Mouse (Mus musculus) intestine, embryonic 15.5 days (tissue): Measurements from ENCODE around the gene Gm10337. TPM values are rescaled to one million over a fixed set of nuclear protein-coding genes. Genes with fewer than 3 reads are reported as not detected.

Experiments used
- ATAC-seq: fragments of 200-750 bp; cut with Nextera tagmentation; 2 replicates; pipeline ENCODE4 v1.8.0; 2017; ENCODE audit warnings: moderate TSS enrichment, moderate library complexity
- H3K27ac ChIP-seq: fragments of 300-500 bp; sonication (generic); 2 replicates; pipeline ENCODE4 v1.5.1; 2015; ENCODE audit warnings: mild to moderate bottlenecking, inconsistent platforms
- H3K27me3 ChIP-seq: fragments of 300-500 bp; sonication (generic); replicated peaks from 2 replicates; pipeline ENCODE4 v1.6.1; 2015; ENCODE audit warnings: inconsistent platforms
- H3K36me3 ChIP-seq: fragments of 300-500 bp; sonication (generic); 2 replicates; pipeline ENCODE4 v1.6.1; 2015; ENCODE audit warnings: inconsistent platforms
- H3K4me1 ChIP-seq: fragments of 300-500 bp; sonication (generic); replicated peaks from 2 replicates; pipeline ENCODE4 v1.6.1; 2015; ENCODE audit warnings: inconsistent platforms
- H3K4me2 ChIP-seq: fragments of 300-500 bp; sonication (generic); replicated peaks from 2 replicates; pipeline ENCODE4 v1.6.1; 2015; ENCODE audit warnings: mild to moderate bottlenecking, inconsistent platforms
- H3K4me3 ChIP-seq: fragments of 300-500 bp; sonication (generic); replicated peaks from 2 replicates; pipeline ENCODE4 v1.5.1; 2015; ENCODE audit warnings: inconsistent platforms
- H3K9ac ChIP-seq: fragments of 300-500 bp; sonication (generic); 2 replicates; pipeline ENCODE4 v1.6.1; 2015; ENCODE audit warnings: inconsistent platforms
- H3K9me3 ChIP-seq: fragments of 300-500 bp; sonication (generic); 2 replicates; pipeline ENCODE4 v1.6.1; 2016; ENCODE audit warnings: inconsistent platforms
- WGBS: fragments of 180-500 bp; shearing (Covaris S2); methylation state at CpG from one replicate; pipeline ENCODE4 v1.1.7; 2015; 5-methylcytosine and 5-hydroxymethylcytosine counted together
- polyA plus RNA-seq: library from polyadenylated mRNA; unstranded; fragments of >200 nt; fragmentation: Nextera tagmentation; extraction: Ambion mirVana; gene quantifications from 2 replicates; pipeline ENCODE4 v1.2.1, GENCODE M21; 2015

The Gm10337 gene
- polyA plus RNA-seq, 1 experiment from 2014 or later, result not detected

DNA sequence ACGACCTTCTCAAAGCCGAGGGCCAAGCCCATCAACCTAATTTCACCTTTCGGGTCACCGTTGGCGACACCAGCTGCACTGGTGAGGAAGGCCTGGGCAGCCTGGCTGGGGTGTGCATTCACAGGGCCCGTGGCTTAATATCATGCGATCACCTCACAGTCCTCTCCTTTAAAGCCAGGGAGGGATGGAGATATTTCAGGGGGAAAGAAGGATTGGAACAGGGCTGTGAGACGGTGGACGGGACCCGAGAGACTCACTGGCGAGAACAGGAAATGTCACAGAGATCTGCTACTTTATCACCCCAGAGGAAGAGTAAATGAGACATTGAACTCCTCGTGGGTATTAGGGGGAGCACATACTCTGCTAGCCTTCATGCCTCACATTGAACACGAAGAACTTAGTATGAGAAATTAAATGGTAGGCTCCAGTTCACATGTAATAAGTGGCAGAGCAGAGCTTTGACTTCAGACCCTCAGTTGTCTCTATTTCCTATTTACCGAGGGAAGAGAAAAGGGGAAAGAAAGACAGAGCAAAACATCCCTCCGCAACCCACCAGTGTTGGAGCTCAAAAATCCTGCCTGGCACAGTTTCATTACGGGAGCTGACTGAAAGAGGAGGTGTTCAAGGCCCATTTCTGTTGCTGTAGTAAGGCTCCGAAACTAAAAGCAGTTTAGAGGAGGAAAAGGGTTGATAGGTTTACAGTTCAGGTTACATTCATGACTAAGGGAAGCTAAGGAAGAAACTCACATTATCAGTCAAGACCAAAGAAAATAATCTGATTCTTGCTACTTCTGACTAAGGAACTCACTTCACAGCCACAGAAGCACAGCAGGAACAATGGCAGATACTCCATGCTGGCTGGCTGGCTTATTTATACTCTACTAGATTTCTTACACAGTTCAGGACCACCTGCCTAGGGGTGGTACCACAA is 16.0 kb downstream of the Gm10337 start:
- Histone ChIP-seq H3K4me2 (peak overlapping the region; percentile 94), H3K4me3 (peak overlapping the region; percentile 68), H3K9me3 (no peaks in the 10 kb centered on the region), H3K9ac (peak overlapping the region; percentile 87), H3K27ac (peak overlapping the region; percentile 99; the same call in 1 of the 2 replicates), H3K27me3 (no peaks in the 10 kb centered on the region), H3K4me1 (peaks cover 24% of the 10 kb centered on the region), H3K36me3 (peaks cover 17% of the 10 kb centered on the region)
- WGBS, result 46% methylated on average over 17 of the region's 17 CpGs
- ATAC-seq, result no peak

DNA sequence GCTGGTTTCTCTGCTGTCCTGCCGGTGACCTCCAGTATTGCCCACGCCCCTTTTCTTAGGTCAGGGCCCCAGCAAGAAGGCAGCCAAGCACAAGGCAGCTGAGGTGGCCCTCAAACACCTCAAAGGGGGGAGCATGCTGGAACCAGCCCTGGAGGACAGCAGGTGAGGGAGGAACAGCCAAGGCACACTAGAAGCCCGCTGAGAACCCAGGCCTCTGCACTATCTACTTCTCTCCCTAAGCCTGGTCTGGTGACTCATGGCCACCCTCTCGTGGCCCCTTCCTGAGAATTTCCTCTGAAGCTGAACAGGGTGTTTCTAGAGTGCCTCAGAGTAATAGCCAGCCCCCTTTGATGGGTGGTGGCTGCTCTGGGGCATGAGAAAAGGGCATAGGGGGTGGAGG is 16.9 kb downstream of the Gm10337 start:
- 68% methylated on average over 4 of the region's 4 CpGs for WGBS
- ATAC-seq, result no peak
- no peak overlapping the region for H3K4me3 ChIP-seq
- peaks cover 22% of the 10 kb centered on the region for H3K4me1 ChIP-seq
- H3K9me3 ChIP-seq, result no peaks in the 10 kb centered on the region
- H3K9ac ChIP-seq, result no peak overlapping the region; the same call in none of the 2 replicates
- peaks cover 20% of the 10 kb centered on the region for H3K36me3 ChIP-seq
- H3K27ac ChIP-seq, result 0 out of 2 replicates have a peak overlapping the region, but pooled peaks have one; percentile 9
- H3K27me3 ChIP-seq, result no peaks in the 10 kb centered on the region
- H3K4me2 ChIP-seq, result 0 out of 2 replicates have a peak overlapping the region, but pooled peaks have one; percentile 94

DNA sequence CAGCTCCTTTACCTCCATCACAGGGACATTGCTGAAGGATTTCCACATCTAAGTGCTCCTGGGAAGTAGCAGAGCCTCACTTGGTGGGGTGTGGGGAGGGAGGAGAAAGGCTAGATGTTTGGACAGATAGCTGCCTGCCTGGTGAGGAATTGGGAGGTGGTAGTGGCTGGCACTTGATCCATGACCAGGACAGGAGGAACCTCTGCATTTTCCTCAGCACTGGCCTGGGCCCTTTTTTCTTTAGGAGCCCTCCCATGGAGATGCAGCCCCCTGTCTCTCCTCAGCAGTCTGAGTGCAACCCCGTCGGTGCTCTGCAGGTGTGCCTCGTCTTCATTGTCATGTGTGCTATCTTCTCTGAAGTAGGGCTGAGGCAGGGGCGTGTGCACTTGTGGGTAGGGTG is 18.0 kb downstream of the Gm10337 start:
- no peak for ATAC-seq
- H3K27ac ChIP-seq, result no peak overlapping the region
- no peak overlapping the region for H3K4me3 ChIP-seq
- 83% methylated on average over 4 of the region's 4 CpGs for WGBS
- H3K36me3 ChIP-seq, result peaks cover 20% of the 10 kb centered on the region
- no peak overlapping the region for H3K9ac ChIP-seq
- no peaks in the 10 kb centered on the region for H3K27me3 ChIP-seq
- H3K9me3 ChIP-seq, result no peaks in the 10 kb centered on the region
- peaks cover 11% of the 10 kb centered on the region for H3K4me1 ChIP-seq
- H3K4me2 ChIP-seq, result no peak overlapping the region

DNA sequence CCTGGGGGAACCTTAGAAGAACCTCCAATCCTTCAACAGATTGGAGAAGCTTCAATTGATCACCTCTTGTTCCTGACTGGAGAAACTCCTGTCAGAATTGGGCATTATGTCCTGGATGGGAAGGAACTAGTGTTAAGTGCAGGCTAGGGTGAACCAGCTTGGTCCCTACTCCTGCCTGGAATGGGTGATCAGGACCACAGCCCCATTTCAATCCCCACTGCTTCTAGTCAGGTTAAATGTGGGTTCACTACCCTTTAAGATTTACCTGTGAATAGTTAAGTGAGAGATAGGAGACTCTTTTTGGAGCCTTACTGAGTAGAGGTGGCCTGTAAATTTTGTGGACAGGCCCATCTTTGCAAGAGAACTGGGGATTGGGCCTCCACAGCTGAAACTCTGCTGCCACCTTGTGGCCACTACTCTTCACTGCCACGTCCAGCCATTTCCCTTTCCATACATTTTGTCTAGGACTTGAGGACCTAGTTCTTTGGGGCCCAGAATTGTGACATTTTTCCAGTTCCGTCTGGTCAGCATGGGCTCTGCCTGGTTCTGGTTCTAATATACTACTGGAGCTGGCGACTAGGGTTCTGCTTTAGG is 21.5 kb downstream of the Gm10337 start, which contains the start of gene Npff:
Gene Npff, minus strand, starts transcription at position 51 of the 594 bp plus-strand sequence.
- no peaks in the 10 kb centered on the region for H3K9me3 ChIP-seq
- WGBS, result 8% methylated on average over 3 of the region's 3 CpGs
- H3K4me2 ChIP-seq, result no peak within 1 kb of the TSS
- ATAC-seq, result no peak
- H3K36me3 ChIP-seq, result peaks cover 38% of the 10 kb centered on the region
- H3K4me1 ChIP-seq, result 0 out of 2 replicates have a peak, but pooled peaks cover 8% of the 10 kb centered on the region
- H3K4me3 ChIP-seq, result no peak within 1 kb of the TSS
- H3K27me3 ChIP-seq, result no peaks in the 10 kb centered on the region
- H3K27ac ChIP-seq, result no peak within 1 kb of the TSS
- no peak within 1 kb of the TSS for H3K9ac ChIP-seq

DNA sequence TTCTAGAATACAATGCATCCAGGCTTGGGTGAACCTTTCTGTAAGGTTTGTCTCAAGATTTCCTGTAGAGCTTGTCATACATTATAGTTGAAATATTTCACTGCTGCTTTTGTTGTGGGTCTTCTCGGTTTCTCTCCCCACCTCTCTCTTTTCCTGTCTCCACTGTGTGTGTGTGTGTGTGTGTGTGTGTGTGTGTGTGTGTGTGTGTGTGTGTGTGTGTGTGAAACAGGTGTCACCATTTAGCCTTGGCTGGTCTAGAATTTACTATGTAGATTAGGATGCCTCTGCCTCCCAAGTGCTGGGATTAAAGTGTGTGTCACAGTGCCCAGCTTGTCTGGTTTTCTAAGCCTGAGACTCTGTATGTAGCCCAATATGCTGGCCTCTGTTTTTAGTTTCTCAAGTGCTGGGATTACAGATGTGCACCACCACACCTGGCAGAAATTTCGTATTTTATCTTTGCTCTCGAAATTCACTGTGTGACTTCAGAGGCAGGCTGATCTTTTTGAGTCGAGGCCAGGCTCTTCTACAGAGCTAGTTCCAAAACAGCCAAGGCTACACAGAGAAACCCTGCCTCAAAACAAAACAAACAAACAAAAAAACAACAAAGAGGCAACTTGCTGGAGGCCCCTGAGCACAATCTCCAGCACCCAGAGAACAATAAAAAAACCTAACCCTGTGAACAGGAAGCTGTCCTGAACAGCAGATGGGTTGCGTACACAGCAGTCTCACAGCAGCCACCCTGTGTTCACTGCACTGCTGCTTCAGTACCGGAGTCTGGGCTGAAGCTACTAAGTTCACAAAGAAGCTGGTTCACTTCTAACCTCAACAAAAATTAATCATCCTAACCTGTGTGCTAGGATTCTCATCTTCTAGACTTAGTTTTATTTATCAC is 22.8 kb downstream of the Gm10337 start:
- Histone ChIP-seq H3K4me2 (no peak overlapping the region), H3K27ac (no peak overlapping the region), H3K9ac (no peak overlapping the region), H3K36me3 (peaks cover 35% of the 10 kb centered on the region), H3K9me3 (no peaks in the 10 kb centered on the region), H3K4me1 (no peaks in the 10 kb centered on the region), H3K27me3 (no peaks in the 10 kb centered on the region), H3K4me3 (no peak overlapping the region)
- ATAC-seq, result no peak
- 72% methylated on average over 6 of the region's 6 CpGs for WGBS

DNA sequence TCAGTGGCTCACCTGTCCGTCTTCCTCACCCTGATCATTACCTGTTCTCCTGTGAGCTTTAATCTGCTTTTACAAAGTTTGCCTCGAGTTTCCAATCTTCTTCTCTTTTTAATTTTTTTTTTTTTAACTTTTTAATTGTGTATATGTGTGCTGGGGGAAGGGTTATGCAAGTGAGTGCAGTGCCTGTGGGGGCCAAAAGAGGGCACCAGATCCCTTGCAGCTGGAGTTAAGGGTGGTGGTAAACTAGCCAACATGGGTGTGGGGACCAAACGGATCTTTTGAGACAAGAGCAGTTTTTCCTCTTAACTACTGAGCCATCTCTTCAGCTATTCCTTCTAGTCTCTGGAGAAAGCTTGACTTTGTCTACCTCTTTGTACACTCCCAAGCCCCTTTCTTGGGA is 24.4 kb downstream of the Gm10337 start:
- Histone ChIP-seq H3K4me1 (no peaks in the 10 kb centered on the region), H3K4me2 (no peak overlapping the region), H3K9me3 (no peaks in the 10 kb centered on the region), H3K9ac (no peak overlapping the region), H3K4me3 (no peak overlapping the region), H3K27me3 (no peaks in the 10 kb centered on the region), H3K27ac (no peak overlapping the region), H3K36me3 (peaks cover 36% of the 10 kb centered on the region)
- ATAC-seq, result no peak
- 87% methylated on average over 3 of the region's 3 CpGs for WGBS

DNA sequence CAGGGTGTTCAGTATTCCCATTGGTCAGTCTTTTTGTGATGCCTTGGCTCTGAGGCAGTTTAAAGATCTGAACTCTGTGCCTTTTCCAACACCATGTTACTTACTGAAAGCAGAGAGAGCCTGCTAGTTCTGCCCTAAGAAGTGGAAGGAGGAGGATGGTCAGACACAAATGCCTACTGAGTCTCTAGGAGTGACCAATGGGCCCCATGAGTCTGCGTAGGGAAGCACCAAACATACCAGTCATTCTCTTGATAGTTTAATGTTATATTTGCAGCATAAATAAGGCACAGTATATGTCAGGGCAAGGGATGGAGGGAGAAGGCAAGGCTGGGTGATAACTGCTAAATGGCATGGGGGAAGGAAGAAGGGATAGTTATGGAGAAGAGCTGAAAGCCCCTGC is 24.9 kb downstream of the Gm10337 start:
- H3K36me3 ChIP-seq, result peaks cover 41% of the 10 kb centered on the region
- H3K4me3 ChIP-seq, result no peak overlapping the region
- H3K27me3 ChIP-seq, result no peaks in the 10 kb centered on the region
- no peaks in the 10 kb centered on the region for H3K9me3 ChIP-seq
- H3K9ac ChIP-seq, result no peak overlapping the region
- WGBS, result 89% methylated on average over 1 of the region's 1 CpGs
- H3K4me2 ChIP-seq, result no peak overlapping the region
- H3K4me1 ChIP-seq, result no peaks in the 10 kb centered on the region
- no peak for ATAC-seq
- H3K27ac ChIP-seq, result no peak overlapping the region

DNA sequence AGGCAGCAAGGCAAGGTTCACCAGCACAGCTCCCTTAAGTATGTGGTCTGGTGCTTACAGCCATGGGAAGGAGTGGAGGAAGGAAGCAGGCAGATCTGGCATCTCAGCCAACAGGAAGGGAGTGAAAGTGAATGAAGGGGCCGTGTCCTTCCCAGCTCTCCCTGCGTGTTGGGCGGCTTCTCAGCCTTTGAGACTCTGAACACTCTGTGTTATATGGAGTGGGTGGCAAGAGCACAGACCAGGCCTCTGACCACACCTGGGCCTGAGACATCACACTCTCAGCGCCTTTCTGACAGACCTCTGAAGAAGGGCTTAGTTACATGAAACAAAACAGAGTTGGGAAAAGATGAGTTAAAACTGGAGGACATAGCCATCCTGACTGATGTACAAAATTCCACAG is 27.0 kb downstream of the Gm10337 start:
- peaks cover 35% of the 10 kb centered on the region for H3K36me3 ChIP-seq

DNA sequence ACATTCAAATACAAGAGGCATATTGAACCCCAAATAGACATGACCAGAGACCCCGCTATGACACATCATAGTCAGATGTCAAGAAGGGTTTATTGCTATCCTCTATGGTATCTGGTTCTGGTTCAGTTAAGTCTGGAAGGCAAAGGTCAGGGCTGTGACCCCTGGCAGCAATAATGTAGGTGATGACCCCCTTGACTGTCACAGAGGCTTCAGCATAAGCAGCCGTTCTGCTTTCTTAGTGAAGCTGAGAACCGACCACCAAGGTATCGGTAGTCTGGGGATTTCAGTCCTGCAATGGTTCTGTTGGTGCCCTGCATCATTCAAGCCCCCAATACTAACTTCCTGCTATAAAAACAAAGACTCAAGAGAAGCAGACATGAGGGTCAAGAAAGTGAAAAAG is 28.1 kb downstream of the Gm10337 start:
- no peak overlapping the region for H3K27ac ChIP-seq
- H3K4me3 ChIP-seq, result no peak overlapping the region
- H3K9me3 ChIP-seq, result no peaks in the 10 kb centered on the region
- H3K9ac ChIP-seq, result no peak overlapping the region
- no peaks in the 10 kb centered on the region for H3K4me1 ChIP-seq
- peaks cover 39% of the 10 kb centered on the region for H3K36me3 ChIP-seq
- no peaks in the 10 kb centered on the region for H3K27me3 ChIP-seq
- H3K4me2 ChIP-seq, result no peak overlapping the region
- 79% methylated on average over 4 of the region's 4 CpGs for WGBS
- no peak for ATAC-seq

More for the DNA sequence above, 27.0 kb downstream of the Gm10337 start:
- H3K27me3 ChIP-seq, result no peaks in the 10 kb centered on the region
- no peaks in the 10 kb centered on the region for H3K9me3 ChIP-seq
- H3K27ac ChIP-seq, result no peak overlapping the region
- H3K4me3 ChIP-seq, result no peak overlapping the region
- WGBS, result 97% methylated on average over 4 of the region's 4 CpGs
- no peak overlapping the region for H3K4me2 ChIP-seq
- no peak for ATAC-seq
- H3K9ac ChIP-seq, result no peak overlapping the region
- no peaks in the 10 kb centered on the region for H3K4me1 ChIP-seq

DNA sequence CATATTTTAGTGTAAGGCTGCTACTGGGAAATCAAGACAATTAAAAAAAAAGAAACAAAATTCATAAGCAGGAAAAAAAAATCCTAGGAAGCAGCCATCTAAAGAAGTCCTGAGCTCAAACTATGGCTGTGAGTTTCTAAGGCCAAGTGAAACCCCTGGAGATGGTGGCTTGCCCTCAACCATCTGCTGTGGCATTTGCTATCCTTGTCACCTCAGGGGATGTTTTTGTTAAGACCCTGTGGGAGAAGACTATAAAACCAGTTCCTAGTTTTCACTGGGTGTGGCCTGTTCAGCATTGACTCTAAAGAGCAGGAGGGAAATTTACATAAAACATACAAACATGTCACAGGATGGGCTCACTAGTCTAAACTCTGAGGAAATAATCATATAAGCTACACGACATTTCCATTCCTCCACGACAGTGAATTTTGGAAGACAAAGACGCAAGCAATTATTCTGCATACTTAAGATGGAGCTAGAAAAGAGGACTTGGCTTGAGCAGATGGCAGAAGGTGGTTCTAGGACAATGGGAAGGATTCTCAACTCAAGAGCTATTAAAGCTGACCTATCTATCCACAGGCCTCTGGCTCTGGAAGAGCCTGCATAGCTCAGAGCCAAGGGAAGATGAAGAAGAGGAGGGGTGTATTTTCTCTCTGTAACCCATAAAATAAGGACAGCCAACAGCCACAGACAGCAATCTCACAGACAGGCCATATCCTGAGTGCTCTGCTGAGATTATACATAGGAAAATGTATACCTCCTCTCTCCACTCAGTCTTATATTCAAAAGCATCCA is 28.8 kb downstream of the Gm10337 start:
- Histone ChIP-seq H3K4me1 (no peaks in the 10 kb centered on the region), H3K4me2 (no peak overlapping the region), H3K9ac (no peak overlapping the region), H3K36me3 (peaks cover 39% of the 10 kb centered on the region), H3K9me3 (no peaks in the 10 kb centered on the region), H3K27ac (no peak overlapping the region), H3K4me3 (no peak overlapping the region), H3K27me3 (no peaks in the 10 kb centered on the region)
- no peak for ATAC-seq
- 92% methylated on average over 3 of the region's 3 CpGs for WGBS

DNA sequence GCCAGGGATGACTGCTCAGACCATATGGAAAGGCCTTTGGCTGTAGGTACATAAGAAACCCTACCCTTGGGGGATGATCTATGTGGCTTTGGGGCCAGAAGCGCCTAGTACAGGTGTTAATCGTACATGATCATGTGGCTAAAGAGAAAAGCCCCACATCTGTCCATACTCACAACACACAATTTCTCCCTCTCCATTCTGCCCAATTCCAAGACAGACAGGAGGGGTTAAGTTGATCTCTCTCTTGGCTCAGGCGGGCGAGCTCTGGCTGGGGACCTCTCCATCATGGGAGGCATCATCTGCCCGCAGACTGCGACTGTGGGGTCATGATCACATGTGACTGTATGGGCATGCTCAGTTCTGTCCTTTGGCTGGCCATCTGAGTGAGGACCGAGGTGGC is 30.4 kb downstream of the Gm10337 start:
- ATAC-seq, result no peak
- H3K36me3 ChIP-seq, result peaks cover 32% of the 10 kb centered on the region
- H3K27ac ChIP-seq, result no peak overlapping the region
- WGBS, result 93% methylated on average over 7 of the region's 7 CpGs
- H3K27me3 ChIP-seq, result no peaks in the 10 kb centered on the region
- H3K9ac ChIP-seq, result no peak overlapping the region
- H3K4me1 ChIP-seq, result no peaks in the 10 kb centered on the region
- no peak overlapping the region for H3K4me3 ChIP-seq
- H3K4me2 ChIP-seq, result no peak overlapping the region
- no peaks in the 10 kb centered on the region for H3K9me3 ChIP-seq
